Mouse (Mus musculus): ENCODE measurements at regions not wholly inside any gene's neighbourhood (a gene's known extent, or its start where the extent isn't known, plus 50 kb on each side); places are given as distances from the start of the nearest gene placed in this dataset.

DNA sequence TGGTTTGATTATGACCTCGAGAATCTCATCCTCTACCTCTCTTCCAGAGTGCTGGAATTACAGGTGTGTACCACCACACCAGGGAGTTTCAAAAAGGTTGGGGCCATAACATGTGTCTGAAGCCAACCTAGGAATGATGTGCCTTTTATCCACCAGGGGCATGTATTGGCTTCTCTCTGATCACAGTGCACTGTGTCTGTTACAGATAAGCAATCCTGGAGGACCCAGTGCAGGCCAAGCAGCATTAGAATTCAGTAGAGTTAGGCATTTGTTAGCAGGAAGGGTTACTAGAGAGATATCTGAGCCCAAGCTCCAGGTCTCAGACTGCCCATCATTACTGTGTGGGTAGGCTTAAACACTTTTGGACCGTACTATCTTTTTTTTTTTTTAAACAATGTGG lies 80.8 kb upstream of the Egfl6 start:
- no peak for TF ChIP-seq CTCF (IDR thresholded peaks at IDR 0.05; ENCODE audit: low read depth)
- TF ChIP-seq EP300 (IDR thresholded peaks at IDR 0.05; ENCODE audit: low read depth) = no peak

Data from heart, postnatal 0 days (tissue).